Comparison of ENCODE assay signal across 11 mouse cellular contexts in the genomic region with DNA sequence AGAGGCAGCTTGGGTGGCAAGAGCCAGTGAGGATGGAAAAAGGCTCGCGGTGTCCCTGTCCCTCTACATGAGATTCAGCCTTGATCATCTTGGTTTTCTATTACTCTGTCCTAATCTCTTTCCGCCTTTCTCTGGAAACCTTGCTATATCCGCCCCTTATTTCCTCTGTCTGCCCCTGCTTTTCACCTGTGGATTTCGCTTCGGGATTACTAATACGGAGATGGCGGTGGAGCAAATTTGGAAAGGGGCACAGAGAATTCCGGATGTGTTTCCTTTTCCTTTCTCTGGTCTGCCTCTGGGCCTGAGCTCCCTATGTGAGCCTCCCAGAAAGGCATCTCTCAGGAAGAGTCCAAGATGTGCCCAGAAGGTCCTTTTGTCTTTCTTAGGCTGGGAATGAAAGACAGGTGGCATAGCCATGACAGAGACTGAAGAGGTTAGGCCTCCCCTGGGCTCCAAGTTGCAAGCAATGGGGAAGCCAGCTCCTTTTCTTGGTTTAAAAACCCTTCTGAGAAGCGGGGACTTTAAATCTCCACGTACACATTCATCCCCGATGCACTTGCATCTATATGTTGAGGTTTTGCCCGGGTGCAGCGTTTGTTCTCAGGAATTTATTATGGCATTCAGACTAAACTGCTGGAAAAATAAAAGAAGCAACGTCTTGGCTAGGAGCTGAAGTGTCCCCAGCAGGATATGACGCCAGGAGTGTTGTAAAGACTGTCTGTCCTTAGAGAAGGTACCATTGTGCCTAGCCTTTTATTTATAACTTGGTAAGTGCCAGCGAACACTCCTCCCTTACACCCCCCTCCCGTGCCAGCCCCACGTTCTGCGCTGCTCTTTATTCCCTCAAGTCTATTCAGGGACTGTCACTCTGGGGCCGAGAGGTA. TPM values are rescaled to one million over a fixed set of nuclear protein-coding genes. Genes with fewer than 3 reads are reported as not detected.
DNase-seq lines count a peak whose midpoint lies in the region; ATAC-seq and TF ChIP-seq lines count a peak whose summit lies in the region.
"Had no signal": no experiment of that assay in that cellular context is flagged by ENCODE, and none has a peak within 500 bp of the region (broad histone marks: within the 10 kb centered on the region; RNA-seq: fewer than 3 reads in every experiment).

No protein-coding gene starts in this region.

- no peaks in the 10 kb centered on the region for H3K36me3 ChIP-seq in heart, embryonic 11.5 days (ENCODE audit: control insufficient read depth, insufficient read depth, low read length)
- peaks cover 8% of the 10 kb centered on the region for H3K36me3 ChIP-seq in G1E (replicated peaks)
- H3K36me3 ChIP-seq in hindbrain, embryonic 13.5 days, result no peaks in the 10 kb centered on the region
- no peaks in the 10 kb centered on the region for H3K36me3 ChIP-seq in midbrain, embryonic 13.5 days

- 1% methylated on average over 21 of the region's 21 CpGs for WGBS in heart, embryonic 11.5 days (ENCODE audit: insufficient replicate concordance)
- WGBS in hindbrain, embryonic 13.5 days, result 2% methylated on average over 21 of the region's 21 CpGs
- under 1% methylated on average over 21 of the region's 21 CpGs for WGBS in midbrain, embryonic 13.5 days

- DNase-seq in heart, adult 8-10 months (ENCODE audit: low spot score), result no peak
- DNase-seq in G1E (ENCODE audit: low spot score), result no peak
- no peak for DNase-seq in frontal cortex, adult 2 months (ENCODE audit: extremely low spot score in 1 of 2, low spot score in 1 of 2)
- DNase-seq in frontal cortex, postnatal 25 days (ENCODE audit: low spot score in 2 of 2), result no peak
- DNase-seq in cerebellum, adult 11-12 months, result no peak
- DNase-seq: gastrocnemius, postnatal 36 days had no signal

- peaks cover 94% of the 10 kb centered on the region for H3K27me3 ChIP-seq in heart, embryonic 11.5 days (ENCODE audit: control insufficient read depth, insufficient read depth, low read length)
- peaks cover 53% of the 10 kb centered on the region for H3K27me3 ChIP-seq in G1E (ENCODE audit: insufficient read depth, low read length)
- peaks cover 78% of the 10 kb centered on the region for H3K27me3 ChIP-seq in hindbrain, embryonic 13.5 days
- H3K27me3 ChIP-seq in midbrain, embryonic 13.5 days, result peaks cover 80% of the 10 kb centered on the region
- H3K27me3 ChIP-seq: CH12.LX had no signal

- TF ChIP-seq CTCF in G1E (IDR thresholded peaks at IDR 0.05; ENCODE audit: low read depth, low read length), result no peak

- H3K4me3 ChIP-seq in heart, embryonic 11.5 days (ENCODE audit: low read depth, low read length), result peak overlapping the region; percentile 35; the same call in 1 of the 2 replicates
- peak overlapping the region; percentile 73 for H3K4me3 ChIP-seq in G1E (ENCODE audit: low read depth, low read length)
- H3K4me3 ChIP-seq in hindbrain, embryonic 13.5 days, result peak overlapping the region; percentile 48
- peak overlapping the region; percentile 58 for H3K4me3 ChIP-seq in midbrain, embryonic 13.5 days (replicated peaks)

- H3K4me2 ChIP-seq in heart, embryonic 11.5 days, result peak overlapping the region; percentile 57
- peak overlapping the region; percentile 77 for H3K4me2 ChIP-seq in hindbrain, embryonic 13.5 days
- peak overlapping the region; percentile 75 for H3K4me2 ChIP-seq in midbrain, embryonic 13.5 days (replicated peaks)

- H3K27ac ChIP-seq in heart, embryonic 11.5 days (ENCODE audit: low read depth, low read length), result no peak overlapping the region
- peak overlapping the region; percentile 87 for H3K27ac ChIP-seq in hindbrain, embryonic 13.5 days
- H3K27ac ChIP-seq in midbrain, embryonic 13.5 days, result peak overlapping the region; percentile 84

- no peak overlapping the region for H3K9ac ChIP-seq in heart, embryonic 11.5 days (ENCODE audit: low read depth, low read length)
- H3K9ac ChIP-seq in hindbrain, embryonic 13.5 days, result no peak overlapping the region; the same call in 1 of the 2 replicates
- H3K9ac ChIP-seq in midbrain, embryonic 13.5 days (replicated peaks), result 0 out of 2 replicates have a peak overlapping the region, but pooled peaks have one; percentile 78

- ATAC-seq in heart, embryonic 11.5 days (replicated peaks; ENCODE audit: insufficient number of reproducible peaks, low FRiP score, low TSS enrichment), result no peak
- no peak for ATAC-seq in G1E (ENCODE audit: extremely low read depth, insufficient number of reproducible peaks, low FRiP score, poor library complexity, severe bottlenecking)
- peak; percentile 71 for ATAC-seq in hindbrain, embryonic 13.5 days (ENCODE audit: low FRiP score)
- ATAC-seq in midbrain, embryonic 13.5 days, result peak; percentile 60

- no peaks in the 10 kb centered on the region for H3K9me3 ChIP-seq in heart, embryonic 11.5 days (replicated peaks; ENCODE audit: control insufficient read depth, low read length)
- peaks cover 30% of the 10 kb centered on the region for H3K9me3 ChIP-seq in G1E (replicated peaks)
- no peaks in the 10 kb centered on the region for H3K9me3 ChIP-seq in hindbrain, embryonic 13.5 days
- H3K9me3 ChIP-seq in midbrain, embryonic 13.5 days, result no peaks in the 10 kb centered on the region

- no peaks in the 10 kb centered on the region for H3K4me1 ChIP-seq in heart, embryonic 11.5 days (ENCODE audit: control insufficient read depth, insufficient read depth, low read length)
- peaks cover 32% of the 10 kb centered on the region for H3K4me1 ChIP-seq in G1E (ENCODE audit: insufficient read depth, low read depth, low read length)
- peaks cover 35% of the 10 kb centered on the region for H3K4me1 ChIP-seq in hindbrain, embryonic 13.5 days (replicated peaks)
- H3K4me1 ChIP-seq in midbrain, embryonic 13.5 days (replicated peaks), result peaks cover 36% of the 10 kb centered on the region

RNA-seq across cellular contexts. Expression of gene Pax3, which starts 0.7 kb away (rescaled TPM):
- 0.19 and 0.24 TPM in 2 replicates for polyA plus RNA-seq in heart, embryonic 11.5 days (2014; fragmentation: Nextera tagmentation; extraction: Ambion mirVana)
- total RNA-seq in heart, adult 8-10 months (2022), result not detected
- 22.1 and 22.9 TPM in 2 replicates for total RNA-seq in G1E (2014; fragmentation: Nextera tagmentation)
- total RNA-seq in G1E (2017), result 8.5 and 11.4 TPM in 2 replicates
- 7.4 and 7.9 TPM in 2 replicates for polyA plus RNA-seq in G1E (2012)
- 17.6 and 24.4 TPM in 2 replicates for polyA plus RNA-seq in hindbrain, embryonic 13.5 days (2015; fragmentation: Nextera tagmentation; extraction: Ambion mirVana)
- 30.4 and 35.6 TPM in 2 replicates for polyA plus RNA-seq in midbrain, embryonic 13.5 days (2015; fragmentation: Nextera tagmentation; extraction: Ambion mirVana)
- polyA plus RNA-seq in frontal cortex, adult 2 months (2012; rRNA removed), result not detected in 2 replicates
- total RNA-seq: gastrocnemius, postnatal 36 days; liver, adult 2 months had no signal
- polyA plus RNA-seq: liver, adult 2 months had no signal

Comparison
In these comparisons a context has a peak if more than half of its experiments do, and no peak if none do; other contexts are left out.
1. ATAC-seq: peak in hindbrain, embryonic 13.5 days (single experiment) and midbrain, embryonic 13.5 days (single experiment); none in heart, embryonic 11.5 days (single experiment) and G1E (single experiment).
2. Peak in every context shown above with its lines, with median percentiles within 50 percentile points of each other: H3K4me2 ChIP-seq and H3K4me3 ChIP-seq.